ENCODE assay signal across 8 mouse cellular contexts in genomic region chr6:120927765-120928164, GRCm38 (mm10). TPM values are rescaled to one million over a fixed set of nuclear protein-coding genes. Genes with fewer than 3 reads are reported as not detected.
A peak's percentile ranks its signal among the peaks of the same experiment; 100 is the strongest.
DNase-seq lines count a peak whose midpoint lies in the region; ATAC-seq lines count a peak whose summit lies in the region.

No protein-coding gene starts in this region.

- H3K9ac ChIP-seq in forebrain, embryonic 16.5 days (replicated peaks; ENCODE audit: low read depth, low read length) = no peak overlapping the region

- H3K4me2 ChIP-seq in forebrain, embryonic 16.5 days (ENCODE audit: low read length) = no peak overlapping the region

- H3K27me3 ChIP-seq in forebrain, embryonic 16.5 days (replicated peaks; ENCODE audit: control insufficient read depth, insufficient read depth, low read length) = no peaks in the 10 kb centered on the region

- no peak overlapping the region for H3K4me3 ChIP-seq in forebrain, embryonic 16.5 days (replicated peaks; ENCODE audit: low read length)

- no peak for DNase-seq in frontal cortex, postnatal 25 days (ENCODE audit: low spot score in 2 of 2)
- DNase-seq in 3T3-L1 (ENCODE audit: low read depth, low spot score) = peak; percentile 95
- peak; percentile 20 for DNase-seq in cerebellum, adult 9-10 months
- peak; percentile 78 to 81 for DNase-seq in kidney, adult 8-10 months
- DNase-seq in right cerebral cortex, postnatal 10 days (ENCODE audit: low spot score in 2 of 2) = no peak

- no peak overlapping the region for H3K27ac ChIP-seq in forebrain, embryonic 16.5 days (ENCODE audit: low read length)

- H3K36me3 ChIP-seq in forebrain, embryonic 16.5 days (ENCODE audit: control insufficient read depth, insufficient read depth) = peaks cover 1% of the 10 kb centered on the region; the same call in 1 of the 2 replicates

- peak; percentile 29; the same call in 1 of the 2 replicates for ATAC-seq in frontal cortex, adult (ENCODE audit: low TSS enrichment)
- no peak for ATAC-seq in megakaryocyte progenitor cell, adult 5-6 weeks (replicated peaks; ENCODE audit: poor library complexity)
- no peak for ATAC-seq in forebrain, embryonic 16.5 days

- no peaks in the 10 kb centered on the region for H3K4me1 ChIP-seq in forebrain, embryonic 16.5 days (replicated peaks; ENCODE audit: control insufficient read depth, insufficient read depth, low read length)

- WGBS in forebrain, embryonic 16.5 days = 77% methylated on average over 3 of the region's 3 CpGs

- H3K9me3 ChIP-seq in forebrain, embryonic 16.5 days (ENCODE audit: control insufficient read depth, low read length) = no peaks in the 10 kb centered on the region

RNA-seq across cellular contexts. Expression of gene Bid, which starts 11.1 kb away (rescaled TPM):
- total RNA-seq in megakaryocyte progenitor cell, adult 5-6 weeks (2015) = 89.7 and 91.0 TPM in 2 replicates
- 51.7 and 55.4 TPM in 2 replicates for total RNA-seq in megakaryocyte progenitor cell, adult 5-6 weeks (2017)
- 26.8 and 29.6 TPM in 2 replicates for polyA plus RNA-seq in forebrain, embryonic 16.5 days (2015; fragmentation: Nextera tagmentation; extraction: Ambion mirVana)

Comparison
In these comparisons a context has a peak if more than half of its experiments do, and no peak if none do; other contexts are left out.
1. DNase-seq: peak in 3T3-L1 (single experiment), cerebellum, adult 9-10 months (single experiment) and kidney, adult 8-10 months (2 of 2); none in frontal cortex, postnatal 25 days (0 of 2) and right cerebral cortex, postnatal 10 days (0 of 2).